Mouse (Mus musculus): ENCODE data around the gene Sorcs3.

The Sorcs3 gene

GRCm38 (mm10) chr19:48523803-48524202 is 318.0 kb downstream of the Sorcs3 start:
- WGBS, result 93% methylated on average over 7 of the region's 7 CpGs

GRCm38 (mm10) chr19:48524527-48525214 is 318.8 kb downstream of the Sorcs3 start:
- WGBS, result 72% methylated on average over 9 of the region's 9 CpGs

- 67% methylated on average over 4 of the region's 4 CpGs for WGBS
Observed at GRCm38 (mm10) chr19:48533582-48533981, 327.8 kb downstream of the Sorcs3 start.

GRCm38 (mm10) chr19:48545421-48546132 is 339.8 kb downstream of the Sorcs3 start:
- WGBS, result 52% methylated on average over 7 of the region's 7 CpGs

- WGBS, result 44% methylated on average over 2 of the region's 2 CpGs
Observed at GRCm38 (mm10) chr19:48546133-48546448, 340.3 kb downstream of the Sorcs3 start.

- WGBS, result 55% methylated on average over 9 of the region's 9 CpGs
Observed at GRCm38 (mm10) chr19:48548143-48548881, 342.5 kb downstream of the Sorcs3 start.

- WGBS, result 57% methylated on average over 2 of the region's 2 CpGs
Observed at GRCm38 (mm10) chr19:48559432-48559831, 353.6 kb downstream of the Sorcs3 start.

- 60% methylated on average over 1 of the region's 1 CpGs for WGBS
Observed at GRCm38 (mm10) chr19:48575736-48576135, 369.9 kb downstream of the Sorcs3 start.

- WGBS, result 63% methylated on average over 5 of the region's 5 CpGs
Observed at GRCm38 (mm10) chr19:48577169-48577568, 371.3 kb downstream of the Sorcs3 start.

GRCm38 (mm10) chr19:48584938-48585560 is 379.2 kb downstream of the Sorcs3 start:
- WGBS, result 43% methylated on average over 8 of the region's 8 CpGs

GRCm38 (mm10) chr19:48616951-48617350 is 411.1 kb downstream of the Sorcs3 start:
- 13% methylated on average over 1 of the region's 1 CpGs for WGBS

GRCm38 (mm10) chr19:48630671-48631327 is 425.0 kb downstream of the Sorcs3 start:
- WGBS, result 73% methylated on average over 6 of the region's 6 CpGs

GRCm38 (mm10) chr19:48642566-48642965 is 436.7 kb downstream of the Sorcs3 start:
- WGBS, result 75% methylated on average over 4 of the region's 4 CpGs

GRCm38 (mm10) chr19:48649941-48650340 is 444.1 kb downstream of the Sorcs3 start:
- WGBS, result 43% methylated on average over 2 of the region's 2 CpGs

- 40% methylated on average over 6 of the region's 6 CpGs for WGBS
Observed at GRCm38 (mm10) chr19:48651617-48652016, 445.8 kb downstream of the Sorcs3 start.

- 56% methylated on average over 6 of the region's 6 CpGs for WGBS
Observed at GRCm38 (mm10) chr19:48660201-48660600, 454.4 kb downstream of the Sorcs3 start.

- 100% methylated on average over 1 of the region's 1 CpGs for WGBS
Observed at GRCm38 (mm10) chr19:48679896-48680295, 474.1 kb downstream of the Sorcs3 start.

GRCm38 (mm10) chr19:48682485-48682884 is 476.7 kb downstream of the Sorcs3 start:
- 55% methylated on average over 3 of the region's 3 CpGs for WGBS

GRCm38 (mm10) chr19:48686369-48686768 is 480.5 kb downstream of the Sorcs3 start:
- WGBS, result 75% methylated on average over 2 of the region's 2 CpGs

GRCm38 (mm10) chr19:48700111-48700658 is 494.4 kb downstream of the Sorcs3 start:
- WGBS, result 86% methylated on average over 6 of the region's 6 CpGs

GRCm38 (mm10) chr19:48703763-48704162 is 497.9 kb downstream of the Sorcs3 start:
- over 99% methylated on average over 2 of the region's 2 CpGs for WGBS

All from cerebral cortex, adult 2 months (tissue).